Mouse (Mus musculus) cerebellum, adult 2 months (tissue): ENCODE results near the gene Rbms3. TPM values are rescaled to one million over a fixed set of nuclear protein-coding genes. Genes with fewer than 3 reads are reported as not detected.

Source experiments
- DNase-seq, 2 experiments: peaks; one replicate each; pipeline ENCODE4 v3.0.0; 2021
- H3K27ac ChIP-seq: fragments of 200-500 bp; 2 replicates; pipeline ENCODE4 v1.5.1; 2012; ENCODE audit warnings: low read length, control low read depth, inconsistent platforms; ENCODE audit not compliant: insufficient read depth
- H3K27me3 ChIP-seq: fragments of 200-500 bp; 2 replicates; pipeline ENCODE4 v1.6.1; 2012; ENCODE audit warnings: inconsistent platforms, mild to moderate bottlenecking, low read length, moderate library complexity; ENCODE audit not compliant: control insufficient read depth, insufficient read depth
- H3K4me1 ChIP-seq: fragments of 200-500 bp; 2 replicates; pipeline ENCODE4 v1.6.1; 2011; ENCODE audit warnings: low read length; ENCODE audit not compliant: control insufficient read depth, insufficient read depth
- H3K4me3 ChIP-seq: fragments of 200-500 bp; replicated peaks from 2 replicates; pipeline ENCODE3; 2011; ENCODE audit warnings: mild to moderate bottlenecking, low read depth, low read length, control low read depth; ENCODE audit not compliant: insufficient read depth
- CTCF ChIP-seq: fragments of 200-500 bp; IDR thresholded peaks from 2 replicates; pipeline ENCODE4 v1.5.1; 2011; ENCODE audit warnings: low read depth, mild to moderate bottlenecking, control low read depth, low read length, moderate library complexity, borderline replicate concordance; ENCODE audit not compliant: insufficient read depth
- POLR2A ChIP-seq: fragments of 200-500 bp; IDR thresholded peaks from 2 replicates; pipeline ENCODE4 v1.6.1; 2011; ENCODE audit warnings: low read length, control low read depth, borderline replicate concordance; ENCODE audit not compliant: insufficient read depth
- WGBS: fragments of 180-500 bp; shearing (Covaris S2); methylation state at CpG from one replicate; pipeline ENCODE4 v1.1.7; 2018; 5-methylcytosine and 5-hydroxymethylcytosine counted together
- polyA plus RNA-seq: library from polyadenylated mRNA; depleted of rRNA; stranded (reverse); fragments of >200 nt; gene quantifications from 2 replicates; pipeline ENCODE4 v1.2.3, GENCODE M21; 2012

Rbms3 gene
- polyA plus RNA-seq, 1 experiment, result 13.3 TPM

DNA sequence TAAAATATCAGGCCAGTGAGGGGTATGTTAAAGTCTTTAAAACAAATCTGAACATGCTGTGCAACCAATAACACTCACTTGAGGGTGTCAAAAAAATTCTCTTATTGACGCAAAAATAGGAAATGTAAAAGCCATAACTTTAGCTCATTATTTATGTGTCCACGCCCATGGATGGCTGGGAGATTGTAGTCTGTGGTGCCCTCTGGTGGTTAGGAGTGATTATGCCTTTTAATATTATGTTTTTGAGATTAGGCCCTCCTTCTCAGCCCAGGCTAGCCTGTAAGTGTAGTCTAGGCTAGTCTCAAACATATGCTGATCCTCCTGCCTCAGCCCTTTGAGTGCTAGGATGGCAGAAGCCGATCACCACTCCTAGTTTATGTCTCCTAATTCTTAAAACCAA, 1076.5 kb downstream of the Rbms3 start:
- DNase-seq, result no peak
- no peak overlapping the region for H3K27ac ChIP-seq
- no peak overlapping the region for H3K4me3 ChIP-seq
- no peak for TF ChIP-seq POLR2A
- TF ChIP-seq CTCF, result peak; percentile 62; the same call in 1 of the 2 replicates
- WGBS, result 82% methylated on average over 3 of the region's 3 CpGs
- H3K27me3 ChIP-seq, result no peaks in the 10 kb centered on the region
- H3K4me1 ChIP-seq, result no peaks in the 10 kb centered on the region

DNA sequence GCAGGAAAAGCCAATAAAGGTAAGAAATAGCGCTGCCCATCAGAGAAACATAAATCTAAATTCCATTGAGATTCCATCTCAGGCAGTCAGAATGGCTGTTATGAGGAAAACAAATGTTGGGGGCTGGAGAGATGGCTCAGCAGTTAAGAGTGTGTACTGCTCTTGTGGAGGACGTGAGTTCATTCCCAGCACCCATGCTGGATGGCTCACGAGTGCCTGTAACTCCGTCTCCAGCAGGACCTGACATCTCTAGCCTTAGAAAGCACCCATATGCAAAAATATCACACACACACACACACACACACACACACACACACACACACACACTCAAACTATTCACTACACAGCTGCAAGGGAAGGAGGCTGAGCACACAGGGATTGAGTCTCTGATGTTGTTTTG, 1083.6 kb downstream of the Rbms3 start:
- no peak overlapping the region for H3K4me3 ChIP-seq
- WGBS, result 96% methylated on average over 4 of the region's 4 CpGs

DNA sequence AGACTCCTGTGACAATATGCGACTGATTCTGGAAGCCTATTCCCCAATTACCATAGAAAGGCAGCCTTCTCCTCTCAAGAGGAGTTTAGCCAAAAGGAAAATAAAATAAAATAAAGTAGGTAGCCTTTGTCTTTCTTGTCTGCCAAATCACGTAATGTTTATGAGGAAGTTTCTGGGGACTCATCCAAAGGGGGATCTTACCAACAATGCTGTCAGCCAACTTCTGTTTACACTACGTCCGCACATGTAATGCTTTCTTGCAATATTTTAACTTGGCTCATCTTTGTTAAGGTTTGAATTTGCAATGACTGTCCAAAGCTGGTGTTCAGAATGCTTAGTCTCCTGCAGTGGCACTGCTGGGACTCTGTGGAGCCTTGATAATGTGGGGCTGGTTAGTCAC, 1086.9 kb downstream of the Rbms3 start:
- no peak for TF ChIP-seq POLR2A
- TF ChIP-seq CTCF, result no peak
- Histone ChIP-seq H3K27me3 (no peaks in the 10 kb centered on the region), H3K27ac (no peak overlapping the region), H3K4me1 (no peaks in the 10 kb centered on the region), H3K4me3 (no peak overlapping the region)
- 73% methylated on average over 4 of the region's 4 CpGs for WGBS
- no peak for DNase-seq

More for the DNA sequence above, 1083.6 kb downstream of the Rbms3 start:
- H3K27ac ChIP-seq, result no peak overlapping the region
- no peaks in the 10 kb centered on the region for H3K27me3 ChIP-seq
- no peaks in the 10 kb centered on the region for H3K4me1 ChIP-seq
- TF ChIP-seq POLR2A, result no peak
- no peak for TF ChIP-seq CTCF
- no peak for DNase-seq

DNA sequence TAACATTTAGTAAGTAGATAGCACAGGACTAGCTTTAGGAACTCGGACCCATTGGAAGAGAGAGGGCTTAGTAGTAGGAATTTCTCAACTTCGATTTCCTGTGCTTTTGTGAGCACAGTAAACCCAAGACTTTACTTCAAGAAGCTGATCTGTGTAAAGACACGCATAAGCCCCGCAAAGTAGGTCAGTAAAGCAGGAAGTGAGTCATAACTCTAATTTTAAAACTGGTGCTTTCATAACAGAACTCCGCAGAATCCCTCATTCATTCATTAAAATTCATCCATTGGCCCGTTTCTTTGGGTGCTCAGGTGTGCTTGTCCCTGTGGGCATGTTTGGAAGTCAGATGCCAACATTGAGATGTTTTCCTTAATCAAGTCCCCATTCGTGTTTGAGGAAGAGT, 1087.7 kb downstream of the Rbms3 start:
- DNase-seq, result no peak
- no peak for TF ChIP-seq CTCF
- no peak for TF ChIP-seq POLR2A
- no peaks in the 10 kb centered on the region for H3K4me1 ChIP-seq
- no peak overlapping the region for H3K27ac ChIP-seq
- no peak overlapping the region for H3K4me3 ChIP-seq
- H3K27me3 ChIP-seq, result no peaks in the 10 kb centered on the region
- WGBS, result 78% methylated on average over 7 of the region's 7 CpGs

DNA sequence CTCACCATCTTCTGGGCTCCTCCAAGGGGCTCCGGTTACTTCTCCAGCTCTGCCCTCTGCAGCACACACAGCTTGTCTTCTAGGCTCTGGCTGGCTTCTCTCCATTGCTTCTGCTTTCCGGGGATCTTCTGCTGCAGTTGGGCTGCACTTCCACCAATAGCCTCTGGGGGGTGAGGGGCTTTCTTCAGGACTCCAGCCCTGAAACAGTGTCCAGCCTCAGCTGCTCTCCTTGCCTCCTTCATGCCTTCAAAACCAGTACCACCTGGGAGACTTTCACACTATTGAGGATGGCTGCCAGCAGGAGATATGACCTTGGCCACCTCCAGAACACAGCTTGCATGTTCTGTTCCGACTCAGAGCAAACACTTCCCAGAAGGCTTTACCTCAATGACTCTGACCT, 1094.0 kb downstream of the Rbms3 start:
- 57% methylated on average over 3 of the region's 3 CpGs for WGBS
- TF ChIP-seq POLR2A, result no peak
- no peak for TF ChIP-seq CTCF
- no peaks in the 10 kb centered on the region for H3K4me1 ChIP-seq
- DNase-seq, result no peak
- no peak overlapping the region for H3K4me3 ChIP-seq
- no peak overlapping the region for H3K27ac ChIP-seq
- no peaks in the 10 kb centered on the region for H3K27me3 ChIP-seq

DNA sequence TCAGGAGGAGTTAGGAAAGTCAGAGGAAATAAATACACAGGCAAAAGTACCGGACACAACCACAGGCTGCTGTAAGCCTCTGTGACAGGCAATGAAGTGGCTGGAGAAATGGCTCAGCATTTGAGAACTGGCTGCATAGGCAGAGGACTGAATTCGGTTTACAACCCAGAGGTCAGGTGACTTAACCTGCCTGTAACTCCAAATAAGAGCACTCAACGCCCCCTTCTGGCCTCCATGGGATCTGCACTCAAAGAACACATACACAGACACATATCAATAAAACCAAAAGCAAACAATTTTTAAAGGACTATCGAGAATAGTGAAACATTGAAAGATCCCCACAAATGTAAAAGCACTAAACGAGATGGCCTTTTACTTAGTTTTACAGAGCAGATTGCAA, 1096.3 kb downstream of the Rbms3 start:
- Histone ChIP-seq H3K27me3 (no peaks in the 10 kb centered on the region), H3K4me1 (no peaks in the 10 kb centered on the region), H3K27ac (no peak overlapping the region), H3K4me3 (no peak overlapping the region)
- TF ChIP-seq CTCF (no peak), POLR2A (no peak)
- DNase-seq, result no peak
- WGBS, result 79% methylated on average over 5 of the region's 5 CpGs

DNA sequence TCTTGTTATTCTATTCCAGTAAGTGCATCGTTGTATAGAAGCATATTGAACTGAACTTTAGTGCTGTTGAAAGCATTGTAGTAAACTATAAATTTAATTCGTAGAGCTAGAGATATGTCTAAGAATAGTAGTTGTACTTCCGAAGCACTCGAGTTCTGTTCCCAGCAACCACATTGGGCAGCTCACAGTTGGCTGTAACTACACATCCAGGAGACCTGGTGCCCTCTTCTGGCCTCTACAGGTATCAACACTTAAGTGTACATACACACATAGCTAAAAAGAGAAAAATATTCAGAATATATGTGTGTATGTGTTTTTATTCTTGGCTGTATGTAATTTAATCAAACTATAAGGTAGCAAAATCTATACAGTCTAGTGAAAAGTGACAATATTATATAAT, 1098.6 kb downstream of the Rbms3 start:
- TF ChIP-seq CTCF, result no peak
- no peak for TF ChIP-seq POLR2A
- no peaks in the 10 kb centered on the region for H3K27me3 ChIP-seq
- 93% methylated on average over 4 of the region's 4 CpGs for WGBS
- no peak overlapping the region for H3K27ac ChIP-seq
- no peaks in the 10 kb centered on the region for H3K4me1 ChIP-seq
- no peak overlapping the region for H3K4me3 ChIP-seq
- no peak for DNase-seq

DNA sequence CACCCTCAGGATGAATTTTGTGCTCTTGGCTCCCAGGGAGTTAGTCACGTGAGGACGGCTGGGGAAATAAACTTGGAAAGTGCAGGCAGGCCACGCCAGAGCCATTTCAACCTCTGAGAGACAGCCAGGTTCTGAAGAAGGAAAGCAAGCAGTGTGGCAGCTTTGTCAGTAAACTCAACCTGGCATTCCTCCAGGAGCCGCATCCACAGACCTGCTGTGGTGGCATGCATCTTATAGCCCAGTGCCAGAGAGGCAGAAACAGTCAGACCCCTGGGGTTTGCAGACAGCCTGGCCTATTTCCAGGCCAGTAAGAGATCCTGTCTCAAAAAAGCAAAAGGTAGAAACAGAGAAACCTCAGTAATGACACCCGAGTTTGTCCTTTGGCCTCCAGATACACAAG, 1105.3 kb downstream of the Rbms3 start:
- Histone ChIP-seq H3K4me1 (peaks cover 4% of the 10 kb centered on the region; the same call in 1 of the 2 replicates), H3K4me3 (no peak overlapping the region), H3K27me3 (0 out of 2 replicates have a peak, but pooled peaks cover 1% of the 10 kb centered on the region), H3K27ac (no peak overlapping the region)
- DNase-seq, result peak; percentile 32 to 64
- TF ChIP-seq POLR2A, result no peak
- no peak for TF ChIP-seq CTCF
- WGBS, result 9% methylated on average over 5 of the region's 5 CpGs
